Mouse (Mus musculus): ENCODE data around the gene Otogl. TPM values are rescaled to one million over a fixed set of nuclear protein-coding genes. Genes with fewer than 3 reads are reported as not detected.
A peak's percentile ranks its signal among the peaks of the same experiment; 100 is the strongest.

Gene Otogl
- total and polyA plus RNA-seq, 2 experiments: not detected

GRCm38 (mm10) chr10:107799671-107800353 lies 112.1 kb downstream of the Otogl start:
- 11% methylated on average over 7 of the region's 7 CpGs for WGBS

GRCm38 (mm10) chr10:107794812-107795756 lies 116.8 kb downstream of the Otogl start:
- no peak overlapping the region for H3K9ac ChIP-seq (ENCODE audit: low read depth, low read length)
- DNase-seq (ENCODE audit: extremely low read depth, low read depth, low spot score): no peak
- no peak overlapping the region for H3K27ac ChIP-seq (replicated peaks; ENCODE audit: insufficient read depth, low read depth, low read length)
- H3K4me1 ChIP-seq (ENCODE audit: control insufficient read depth, insufficient read depth, low read length): no peaks in the 10 kb centered on the region
- no peaks in the 10 kb centered on the region for H3K36me3 ChIP-seq (ENCODE audit: control insufficient read depth, insufficient read depth, low read length)
- TF ChIP-seq CTCF (IDR thresholded peaks at IDR 0.05; ENCODE audit: low read depth, low read length) (no peak), POLR2A (IDR thresholded peaks at IDR 0.05; ENCODE audit: extremely low read depth, insufficient read depth, low read length) (no peak)
- 71% methylated on average over 10 of the region's 10 CpGs for WGBS
- H3K79me2 ChIP-seq (ENCODE audit: control insufficient read depth, insufficient read depth, low read length): no peaks in the 10 kb centered on the region
- no peak overlapping the region for H3K4me3 ChIP-seq (ENCODE audit: insufficient read depth, low read depth, low read length)
- no peaks in the 10 kb centered on the region for H3K27me3 ChIP-seq (ENCODE audit: control insufficient read depth, insufficient read depth, low read length)

More at GRCm38 (mm10) chr10:107799671-107800353, 112.1 kb downstream of the Otogl start:
- H3K9ac ChIP-seq (ENCODE audit: low read depth, low read length): no peak overlapping the region
- no peak overlapping the region for H3K4me3 ChIP-seq (ENCODE audit: insufficient read depth, low read depth, low read length)
- TF ChIP-seq POLR2A (IDR thresholded peaks at IDR 0.05; ENCODE audit: extremely low read depth, insufficient read depth, low read length): no peak
- TF ChIP-seq CTCF (IDR thresholded peaks at IDR 0.05; ENCODE audit: low read depth, low read length): peak; percentile 61
- H3K79me2 ChIP-seq (ENCODE audit: control insufficient read depth, insufficient read depth, low read length): no peaks in the 10 kb centered on the region
- no peak overlapping the region for H3K27ac ChIP-seq (replicated peaks; ENCODE audit: insufficient read depth, low read depth, low read length)
- no peaks in the 10 kb centered on the region for H3K36me3 ChIP-seq (ENCODE audit: control insufficient read depth, insufficient read depth, low read length)
- H3K27me3 ChIP-seq (ENCODE audit: control insufficient read depth, insufficient read depth, low read length): no peaks in the 10 kb centered on the region
- no peaks in the 10 kb centered on the region for H3K4me1 ChIP-seq (ENCODE audit: control insufficient read depth, insufficient read depth, low read length)
- DNase-seq (ENCODE audit: extremely low read depth, low read depth, low spot score): peak; percentile 24

- no peaks in the 10 kb centered on the region for H3K36me3 ChIP-seq (ENCODE audit: control insufficient read depth, insufficient read depth, low read length)
- TF ChIP-seq POLR2A (IDR thresholded peaks at IDR 0.05; ENCODE audit: extremely low read depth, insufficient read depth, low read length): no peak
- no peak for TF ChIP-seq CTCF (IDR thresholded peaks at IDR 0.05; ENCODE audit: low read depth, low read length)
- no peaks in the 10 kb centered on the region for H3K27me3 ChIP-seq (ENCODE audit: control insufficient read depth, insufficient read depth, low read length)
- no peak overlapping the region for H3K27ac ChIP-seq (replicated peaks; ENCODE audit: insufficient read depth, low read depth, low read length)
- DNase-seq (ENCODE audit: extremely low read depth, low read depth, low spot score): no peak
- H3K4me3 ChIP-seq (ENCODE audit: insufficient read depth, low read depth, low read length): no peak overlapping the region
- H3K9ac ChIP-seq (ENCODE audit: low read depth, low read length): no peak overlapping the region
- 69% methylated on average over 3 of the region's 3 CpGs for WGBS
- no peaks in the 10 kb centered on the region for H3K79me2 ChIP-seq (ENCODE audit: control insufficient read depth, insufficient read depth, low read length)
- no peaks in the 10 kb centered on the region for H3K4me1 ChIP-seq (ENCODE audit: control insufficient read depth, insufficient read depth, low read length)
Observed at GRCm38 (mm10) chr10:107792491-107792890, 119.4 kb downstream of the Otogl start.

- no peak for TF ChIP-seq CTCF (IDR thresholded peaks at IDR 0.05; ENCODE audit: low read depth, low read length)
- no peak for TF ChIP-seq POLR2A (IDR thresholded peaks at IDR 0.05; ENCODE audit: extremely low read depth, insufficient read depth, low read length)
- no peak for DNase-seq (ENCODE audit: extremely low read depth, low read depth, low spot score)
- Histone ChIP-seq H3K36me3 (ENCODE audit: control insufficient read depth, insufficient read depth, low read length) (no peaks in the 10 kb centered on the region), H3K27me3 (ENCODE audit: control insufficient read depth, insufficient read depth, low read length) (no peaks in the 10 kb centered on the region), H3K4me3 (ENCODE audit: insufficient read depth, low read depth, low read length) (no peak overlapping the region), H3K27ac (replicated peaks; ENCODE audit: insufficient read depth, low read depth, low read length) (no peak overlapping the region), H3K79me2 (ENCODE audit: control insufficient read depth, insufficient read depth, low read length) (no peaks in the 10 kb centered on the region), H3K4me1 (ENCODE audit: control insufficient read depth, insufficient read depth, low read length) (no peaks in the 10 kb centered on the region), H3K9ac (ENCODE audit: low read depth, low read length) (no peak overlapping the region)
- WGBS: 64% methylated on average over 2 of the region's 2 CpGs
Observed at GRCm38 (mm10) chr10:107779548-107779947, 132.4 kb downstream of the Otogl start.

GRCm38 (mm10) chr10:107759624-107760023 lies 152.3 kb downstream of the Otogl start:
- H3K4me3 ChIP-seq (ENCODE audit: insufficient read depth, low read depth, low read length): no peak overlapping the region
- 80% methylated on average over 1 of the region's 1 CpGs for WGBS
- H3K36me3 ChIP-seq (ENCODE audit: control insufficient read depth, insufficient read depth, low read length): no peaks in the 10 kb centered on the region
- TF ChIP-seq POLR2A (IDR thresholded peaks at IDR 0.05; ENCODE audit: extremely low read depth, insufficient read depth, low read length) (no peak), CTCF (IDR thresholded peaks at IDR 0.05; ENCODE audit: low read depth, low read length) (no peak)
- H3K9ac ChIP-seq (ENCODE audit: low read depth, low read length): no peak overlapping the region
- no peak for DNase-seq (ENCODE audit: extremely low read depth, low read depth, low spot score)
- H3K79me2 ChIP-seq (ENCODE audit: control insufficient read depth, insufficient read depth, low read length): no peaks in the 10 kb centered on the region
- H3K27me3 ChIP-seq (ENCODE audit: control insufficient read depth, insufficient read depth, low read length): no peaks in the 10 kb centered on the region
- H3K27ac ChIP-seq (replicated peaks; ENCODE audit: insufficient read depth, low read depth, low read length): no peak overlapping the region
- no peaks in the 10 kb centered on the region for H3K4me1 ChIP-seq (ENCODE audit: control insufficient read depth, insufficient read depth, low read length)
